Mouse (Mus musculus) left cerebral cortex, postnatal 25 days (tissue): ENCODE results near the gene Emc7. TPM values are rescaled to one million over a fixed set of nuclear protein-coding genes. Genes with fewer than 3 reads are reported as not detected.
"Not testable (repeated sequence)": the region's sequence is repeated elsewhere in the genome, so short reads cannot be mapped to it uniquely, and the experiment has no call there.

Source experiments
- DNase-seq, 2 experiments: peaks; one replicate each; pipeline ENCODE4 v3.0.0; 2022; ENCODE audit warnings: low spot score in 2 of 2, mixed read lengths in 1 of 2
- intact Hi-C: fragments of 180-260 bp; cut with DNase I; formaldehyde crosslinking; loops from one replicate; pipeline ENCODE4 v1.15.1; 2025
- total RNA-seq, 2 experiments: library from RNA; stranded (reverse); gene quantifications; 2 replicates each; pipeline ENCODE4 v1.2.3; 2021

Gene Emc7
- total RNA-seq = 10 to 100 TPM; 49.7 TPM

- DNase-seq = peak; percentile 96 to 98
- intact Hi-C loops = loop anchor here (1.0 to 5.0 kb wide), 3 partner anchors 76 to 193 kb away; partner anchors contain the start of genes Emc4, Katnbl1 and Nop10
Observed at GRCm38 (mm10) chr2:112454862-112455564, at the start of gene Emc7. Gene Emc7, plus strand, starts transcription at chr2:112454997.

GRCm38 (mm10) chr2:112407030-112407429, 47.8 kb upstream of the Emc7 start:
- DNase-seq = no peak
- intact Hi-C loops = no loop called here

- intact Hi-C loops = no loop called here
- no peak for DNase-seq
Observed at GRCm38 (mm10) chr2:112425308-112425707, 29.5 kb upstream of the Emc7 start.

- DNase-seq, intact Hi-C loops: not testable (repeated sequence)
Observed at GRCm38 (mm10) chr2:112428534-112428933, 26.3 kb upstream of the Emc7 start.

- DNase-seq = no peak
- intact Hi-C loops = no loop called here
Observed at GRCm38 (mm10) chr2:112429665-112430064, 25.1 kb upstream of the Emc7 start.

- no peak for DNase-seq
- intact Hi-C loops = no loop called here
Observed at GRCm38 (mm10) chr2:112430403-112430802, 24.4 kb upstream of the Emc7 start.

GRCm38 (mm10) chr2:112432523-112432922, 22.3 kb upstream of the Emc7 start:
- peak in 1 of 2 experiments; percentile 58 for DNase-seq
- intact Hi-C loops = no loop called here

GRCm38 (mm10) chr2:112433359-112433758, 21.4 kb upstream of the Emc7 start:
- intact Hi-C loops = no loop called here

GRCm38 (mm10) chr2:112436292-112436691, 18.5 kb upstream of the Emc7 start:
- intact Hi-C loops = no loop called here
- DNase-seq = peak in 1 of 2 experiments; percentile 9

More at GRCm38 (mm10) chr2:112433359-112433758, 21.4 kb upstream of the Emc7 start:
- DNase-seq = peak in 1 of 2 experiments; percentile 31

- intact Hi-C loops = no loop called here
- DNase-seq = no peak
Observed at GRCm38 (mm10) chr2:112437589-112437988, 17.2 kb upstream of the Emc7 start.

- DNase-seq = peak; percentile 20 to 85
Observed at GRCm38 (mm10) chr2:112443491-112443890, 11.3 kb upstream of the Emc7 start.

GRCm38 (mm10) chr2:112445511-112445910, 9.3 kb upstream of the Emc7 start:
- no peak for DNase-seq
- intact Hi-C loops = no loop called here

More at GRCm38 (mm10) chr2:112443491-112443890, 11.3 kb upstream of the Emc7 start:
- intact Hi-C loops = no loop called here

- intact Hi-C loops, DNase-seq: not testable (repeated sequence)
Observed at GRCm38 (mm10) chr2:112448046-112448445, 6.8 kb upstream of the Emc7 start.

- DNase-seq = no peak
- intact Hi-C loops = no loop called here
Observed at GRCm38 (mm10) chr2:112448510-112449059, 6.2 kb upstream of the Emc7 start.

- no peak for DNase-seq
- intact Hi-C loops = no loop called here
Observed at GRCm38 (mm10) chr2:112449597-112450296, 5.0 kb upstream of the Emc7 start.

GRCm38 (mm10) chr2:112452513-112452912, 2.3 kb upstream of the Emc7 start:
- DNase-seq, intact Hi-C loops: not testable (repeated sequence)

- intact Hi-C loops = loop anchor here (1.0 to 2.0 kb wide), 2 partner anchors 75 to 86 kb away; partner anchors contain the start of genes Emc4 and Katnbl1
- DNase-seq = no peak
Observed at GRCm38 (mm10) chr2:112454125-112454861, 504 bp upstream of the Emc7 start.

- no peak for DNase-seq
- intact Hi-C loops = no loop called here
Observed at GRCm38 (mm10) chr2:112460557-112460956, 5.8 kb downstream of the Emc7 start.

- DNase-seq = peak in 1 of 2 experiments; percentile 33
- intact Hi-C loops = no loop called here
Observed at GRCm38 (mm10) chr2:112469542-112469941, 14.7 kb downstream of the Emc7 start.

- peak in 1 of 2 experiments; percentile 58 for DNase-seq
- intact Hi-C loops = no loop called here
Observed at GRCm38 (mm10) chr2:112470961-112471381, 16.2 kb downstream of the Emc7 start.
